Mouse (Mus musculus) lung, adult 2 months (tissue): ENCODE measurements at regions not wholly inside any gene's neighbourhood (a gene's known extent, or its start where the extent isn't known, plus 50 kb on each side); places are given as distances from the start of the nearest gene placed in this dataset.
"Not testable (repeated sequence)": the region's sequence is repeated elsewhere in the genome, so short reads cannot be mapped to it uniquely, and the experiment has no call there.

Experiments
- DNase-seq: peaks from one replicate; pipeline ENCODE4 v3.0.0; 2022
- H3K4me1 ChIP-seq: fragments of 200-500 bp; 2 replicates; pipeline ENCODE4 v1.6.1; 2011; ENCODE audit warnings: low read length; ENCODE audit not compliant: control insufficient read depth, insufficient read depth
- H3K4me3 ChIP-seq: fragments of 200-500 bp; replicated peaks from 2 replicates; pipeline ENCODE3; 2011; ENCODE audit warnings: low read depth, mild to moderate bottlenecking, control low read depth, low read length; ENCODE audit errors: extremely low read depth
- CTCF ChIP-seq: fragments of 200-500 bp; IDR thresholded peaks from 2 replicates; pipeline ENCODE4 v1.5.1; 2011; ENCODE audit warnings: mild to moderate bottlenecking, low read length, control low read depth; ENCODE audit not compliant: insufficient read depth
- POLR2A ChIP-seq: fragments of 200-500 bp; IDR thresholded peaks from 2 replicates; pipeline ENCODE4 v1.6.1; 2011; ENCODE audit warnings: low read depth, mild to moderate bottlenecking, control low read depth, low read length, borderline replicate concordance; ENCODE audit errors: extremely low read depth
- WGBS: fragments of 180-500 bp; shearing (Covaris S2); methylation state at CpG from one replicate; pipeline ENCODE4 v1.1.7; 2018; 5-methylcytosine and 5-hydroxymethylcytosine counted together

GRCm38 (mm10) chr12:39648952-39649351 is 388.9 kb downstream of the Arl4a start:
- no peak overlapping the region for H3K4me3 ChIP-seq
- H3K4me1 ChIP-seq, result no peaks in the 10 kb centered on the region
- TF ChIP-seq POLR2A (no peak), CTCF (no peak)
- no peak for DNase-seq

GRCm38 (mm10) chr12:39646556-39646955 is 391.3 kb downstream of the Arl4a start:
- no peak overlapping the region for H3K4me3 ChIP-seq
- DNase-seq, result no peak
- H3K4me1 ChIP-seq, result no peaks in the 10 kb centered on the region
- no peak for TF ChIP-seq POLR2A
- no peak for TF ChIP-seq CTCF
- 77% methylated on average over 3 of the region's 3 CpGs for WGBS

- whole genome bisulfite sequencing, result 73% methylated on average over 4 of the region's 4 CpGs
- no peak for TF ChIP-seq CTCF
- no peak for TF ChIP-seq POLR2A
- Histone ChIP-seq H3K4me1 (no peaks in the 10 kb centered on the region), H3K4me3 (no peak overlapping the region)
- DNase-seq, result no peak
Measured at GRCm38 (mm10) chr12:39645581-39645980, 392.2 kb downstream of the Arl4a start.

DNA sequence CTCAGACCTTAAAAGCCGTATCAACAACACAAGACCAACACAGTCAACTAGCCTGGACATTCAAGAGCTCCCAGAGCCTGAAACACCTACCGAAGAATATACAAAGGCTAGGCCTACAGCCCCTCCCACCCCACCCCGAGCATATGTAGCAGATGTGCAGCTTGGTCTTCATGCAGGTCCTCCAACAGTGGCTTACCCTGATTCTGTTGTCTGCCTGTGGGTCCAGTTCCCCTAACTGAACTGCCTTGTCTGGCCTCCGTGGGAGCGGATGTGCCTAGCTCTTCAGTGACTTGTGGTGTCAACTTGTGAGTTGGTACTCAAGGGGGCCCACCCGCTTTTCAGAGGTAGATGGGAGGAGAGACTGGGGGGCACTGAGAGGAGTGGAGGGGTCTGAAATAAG is 398.6 kb downstream of the Arl4a start:
- no peak for TF ChIP-seq POLR2A
- no peak for TF ChIP-seq CTCF
- Histone ChIP-seq H3K4me3 (no peak overlapping the region), H3K4me1 (no peaks in the 10 kb centered on the region)
- 71% methylated on average over 6 of the region's 6 CpGs for WGBS
- no peak for DNase-seq

GRCm38 (mm10) chr12:39634337-39634736 is 403.5 kb downstream of the Arl4a start:
- WGBS, result 54% methylated on average over 4 of the region's 4 CpGs
- H3K4me1 ChIP-seq, result no peaks in the 10 kb centered on the region
- no peak for TF ChIP-seq POLR2A
- no peak for TF ChIP-seq CTCF
- DNase-seq, result no peak
- H3K4me3 ChIP-seq, result no peak overlapping the region

- TF ChIP-seq POLR2A, result no peak
- no peak for TF ChIP-seq CTCF
- no peaks in the 10 kb centered on the region for H3K4me1 ChIP-seq
- WGBS, result 93% methylated on average over 1 of the region's 1 CpGs
- no peak overlapping the region for H3K4me3 ChIP-seq
- DNase-seq, result no peak
Measured at GRCm38 (mm10) chr12:39621266-39621665, 416.6 kb downstream of the Arl4a start.

DNA sequence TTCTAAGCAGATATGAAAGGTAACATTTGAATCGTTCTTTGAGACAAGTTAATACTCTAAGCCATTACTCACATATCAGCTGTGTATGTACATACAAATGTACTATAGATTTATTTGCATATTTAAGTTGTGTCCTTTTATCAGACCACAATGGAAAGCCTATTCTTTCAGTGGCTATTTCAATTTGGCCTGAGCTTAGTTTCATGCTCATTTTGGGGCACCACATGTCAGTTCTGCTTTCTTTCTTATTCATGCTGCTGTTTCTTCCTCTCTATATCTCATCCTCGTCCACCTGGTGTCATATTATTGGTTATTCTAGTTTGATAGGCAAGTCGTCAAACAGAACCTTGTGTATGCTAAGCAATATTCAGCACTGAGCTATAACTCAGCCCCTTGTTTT is 432.5 kb downstream of the Arl4a start:
- 51% methylated on average over 3 of the region's 3 CpGs for WGBS
- TF ChIP-seq CTCF, result no peak
- no peak for TF ChIP-seq POLR2A
- DNase-seq, result no peak
- no peaks in the 10 kb centered on the region for H3K4me1 ChIP-seq
- no peak overlapping the region for H3K4me3 ChIP-seq

DNA sequence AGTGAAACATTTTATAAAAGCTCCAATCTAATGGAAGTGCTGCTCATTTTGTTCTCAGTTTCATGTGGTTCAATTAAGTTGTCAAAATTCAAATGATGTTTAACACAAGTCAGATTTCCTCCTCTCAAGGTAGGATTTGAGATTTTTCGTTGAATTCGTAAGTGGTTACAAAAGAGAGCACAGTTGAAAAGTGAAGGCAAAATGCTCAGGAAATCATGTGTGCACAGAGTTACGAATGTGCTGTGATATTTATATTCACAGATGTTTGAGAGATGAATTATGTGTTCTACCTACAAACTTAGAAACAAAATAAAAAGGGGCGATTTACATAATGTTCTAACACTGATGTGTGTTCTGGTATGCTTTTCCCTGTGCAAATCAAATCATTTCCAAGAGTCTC is 433.1 kb downstream of the Arl4a start:
- TF ChIP-seq CTCF (no peak), POLR2A (no peak)
- whole genome bisulfite sequencing, result 72% methylated on average over 4 of the region's 4 CpGs
- Histone ChIP-seq H3K4me1 (no peaks in the 10 kb centered on the region), H3K4me3 (no peak overlapping the region)
- no peak for DNase-seq

DNA sequence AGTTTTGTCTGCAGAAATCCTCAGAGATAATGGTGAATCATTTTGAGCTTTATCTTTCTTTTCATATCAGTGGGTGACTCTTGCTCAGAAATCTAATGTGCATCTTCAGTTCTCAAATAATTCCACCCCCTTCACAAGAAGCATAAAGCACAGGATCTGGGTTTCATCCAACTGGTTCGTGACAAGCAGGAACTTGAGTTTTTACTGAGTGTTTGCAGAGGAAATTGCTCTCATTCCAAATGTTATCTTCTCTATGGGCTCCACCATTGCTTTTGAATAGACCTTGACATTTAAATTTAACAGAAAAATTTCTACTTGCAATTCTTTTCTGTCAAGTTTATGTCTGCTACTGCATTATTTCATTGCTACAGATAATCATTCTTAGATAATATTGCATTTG is 443.1 kb downstream of the Arl4a start:
- DNase-seq, result no peak
- TF ChIP-seq POLR2A, result no peak
- no peak for TF ChIP-seq CTCF
- no peaks in the 10 kb centered on the region for H3K4me1 ChIP-seq
- no peak overlapping the region for H3K4me3 ChIP-seq
- WGBS, result 11% methylated on average over 1 of the region's 1 CpGs

DNA sequence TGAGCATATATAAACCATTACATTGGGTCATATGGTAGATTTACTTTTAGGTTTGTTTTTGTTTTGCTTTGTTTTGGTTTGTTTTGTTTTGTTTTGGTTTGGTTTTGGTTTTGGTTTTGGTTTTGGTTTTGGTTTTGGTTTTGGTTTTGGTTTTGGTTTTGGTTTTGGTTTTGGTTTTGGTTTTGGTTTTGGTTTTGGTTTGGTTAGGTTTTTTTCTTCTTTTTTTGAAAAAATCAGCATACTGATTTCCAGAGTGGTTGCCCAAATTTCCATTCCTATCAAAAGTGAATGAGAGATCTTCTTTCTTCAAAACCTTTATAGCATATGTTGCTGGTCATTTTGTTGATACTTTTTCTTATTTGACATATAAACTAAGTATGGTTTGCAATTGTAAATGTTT is 444.0 kb downstream of the Arl4a start:
- not testable (repeated sequence) for DNase-seq, H3K4me1 ChIP-seq, H3K4me3 ChIP-seq
